Mouse (Mus musculus) CH12.LX (cell line): ENCODE measurements around the gene 4931406P16Rik. TPM values are rescaled to one million over a fixed set of nuclear protein-coding genes. Genes with fewer than 3 reads are reported as not detected.

Experiments used
- DNase-seq: peaks from one replicate; pipeline ENCODE4 v3.0.0-alpha.2; 2013; ENCODE audit errors: extremely low read depth
- H3K27ac ChIP-seq: 2 replicates; pipeline ENCODE4 v1.5.1; 2012; ENCODE audit warnings: low read depth, mild to moderate bottlenecking, control low read depth, moderate library complexity; ENCODE audit not compliant: insufficient read depth
- H3K27me3 ChIP-seq: replicated peaks from 2 replicates; pipeline ENCODE3; 2012; ENCODE audit warnings: inconsistent platforms
- H3K36me3 ChIP-seq, 2 experiments: replicated peaks in 1 of 2; 2 replicates each; pipeline versions ENCODE3 to v1.6.1; 2012; ENCODE audit warnings: inconsistent platforms in 1 of 2, low read length in 1 of 2, mild to moderate bottlenecking in 1 of 2, mixed read lengths in 1 of 2, moderate library complexity in 1 of 2; ENCODE audit not compliant: control insufficient read depth in 1 of 2, insufficient read depth in 1 of 2
- H3K4me1 ChIP-seq, 2 experiments: 2 replicates each; pipeline ENCODE4 v1.6.1; 2012; ENCODE audit warnings: inconsistent platforms in 1 of 2, moderate library complexity in 1 of 2; ENCODE audit not compliant: insufficient read depth in 2 of 2, control insufficient read depth in 1 of 2
- H3K4me2 ChIP-seq: 2 replicates; pipeline ENCODE4 v1.6.1; 2012; ENCODE audit warnings: low read depth, mild to moderate bottlenecking, control low read depth; ENCODE audit not compliant: poor library complexity, insufficient read depth, severe bottlenecking
- H3K4me3 ChIP-seq, 3 experiments: fragments of 150-350 bp in 1 of 3; sonication (generic) in 1 of 3; replicated peaks in 1 of 3; 2 replicates each; pipeline versions ENCODE3 to v1.5.1; 2011 to 2012; ENCODE audit warnings: low read depth in 2 of 3, low read length in 2 of 3, mild to moderate bottlenecking in 2 of 3, moderate library complexity in 2 of 3, control low read depth in 1 of 3, improper control_type of control experiment in 1 of 3, inconsistent platforms in 1 of 3, mixed read lengths in 1 of 3; ENCODE audit not compliant: poor library complexity in 1 of 3
- H3K79me2 ChIP-seq: replicated peaks from 2 replicates; pipeline ENCODE4 v1.6.1; 2012; ENCODE audit warnings: mild to moderate bottlenecking, moderate library complexity; ENCODE audit not compliant: control insufficient read depth, poor library complexity, insufficient read depth, severe bottlenecking; ENCODE audit errors: extremely low read depth
- H3K9ac ChIP-seq: 2 replicates; pipeline ENCODE4 v1.6.1; 2012; ENCODE audit warnings: low read depth, mild to moderate bottlenecking, control low read depth, moderate library complexity; ENCODE audit not compliant: insufficient read depth
- H3K9me3 ChIP-seq: replicated peaks from 2 replicates; pipeline ENCODE3; 2012; ENCODE audit warnings: low read length, inconsistent platforms, mixed read lengths
- CHD1 ChIP-seq: IDR thresholded peaks from 2 replicates; pipeline ENCODE4 v1.6.1; 2012; ENCODE audit warnings: low read depth, low read length, improper control_type of control experiment, inconsistent platforms
- CHD2 ChIP-seq: IDR thresholded peaks from 2 replicates; pipeline ENCODE4 v1.6.1; 2011; ENCODE audit warnings: low read length, improper control_type of control experiment
- CTCF ChIP-seq, 2 experiments: IDR thresholded peaks in 1 of 2; conservative IDR thresholded peaks in 1 of 2; 2 replicates each; pipeline ENCODE4 v1.5.1; 2011 to 2012; ENCODE audit warnings: low read depth in 2 of 2, low read length in 2 of 2, improper control_type of control experiment in 1 of 2, inconsistent platforms in 1 of 2, mild to moderate bottlenecking in 1 of 2, moderate library complexity in 1 of 2
- E2F4 ChIP-seq: IDR thresholded peaks from 2 replicates; pipeline ENCODE4 v1.6.1; 2011; ENCODE audit warnings: low read depth, low read length, improper control_type of control experiment; ENCODE audit not compliant: insufficient replicate concordance
- IRF4 ChIP-seq: IDR thresholded peaks from 2 replicates; pipeline ENCODE4 v1.6.1; 2014; ENCODE audit warnings: low read depth, mild to moderate bottlenecking, inconsistent platforms, low read length, improper control_type of control experiment
- JUN ChIP-seq: IDR thresholded peaks from 2 replicates; pipeline ENCODE4 v1.6.1; 2011; ENCODE audit warnings: low read depth, mild to moderate bottlenecking, low read length, improper control_type of control experiment, moderate library complexity; ENCODE audit not compliant: insufficient read depth
- JUND ChIP-seq: conservative IDR thresholded peaks from 2 replicates; pipeline ENCODE4 v1.6.1; 2011; ENCODE audit warnings: low read depth, low read length, improper control_type of control experiment
- KAT2A ChIP-seq: IDR thresholded peaks from 2 replicates; pipeline ENCODE4 v1.6.1; 2012; ENCODE audit warnings: low read length, improper control_type of control experiment, inconsistent platforms; ENCODE audit not compliant: insufficient replicate concordance
- MAX ChIP-seq: IDR thresholded peaks from 2 replicates; pipeline ENCODE4 v1.6.1; 2011; ENCODE audit warnings: low read length, improper control_type of control experiment
- MEF2A ChIP-seq: IDR thresholded peaks from 2 replicates; pipeline ENCODE4 v1.6.1; 2014; ENCODE audit warnings: low read depth, mild to moderate bottlenecking, inconsistent platforms, low read length, improper control_type of control experiment, borderline replicate concordance
- MXI1 ChIP-seq: IDR thresholded peaks from 2 replicates; pipeline ENCODE4 v1.6.1; 2011; ENCODE audit warnings: mild to moderate bottlenecking, low read depth, low read length, improper control_type of control experiment
- MYC ChIP-seq: IDR thresholded peaks from 2 replicates; pipeline ENCODE4 v1.6.1; 2011; ENCODE audit warnings: low read depth, mild to moderate bottlenecking, improper control_type of control experiment, low read length
- NRF1 ChIP-seq: IDR thresholded peaks from 2 replicates; pipeline ENCODE4 v1.6.1; 2014; ENCODE audit warnings: low read depth, mild to moderate bottlenecking, inconsistent platforms, low read length, improper control_type of control experiment, moderate library complexity
- PAX5 ChIP-seq: IDR thresholded peaks from 2 replicates; pipeline ENCODE4 v1.6.1; 2012; ENCODE audit warnings: low read length, inconsistent platforms, mixed read lengths
- POLR2AphosphoS2 ChIP-seq: IDR thresholded peaks from 2 replicates; pipeline ENCODE4 v1.6.1; 2011; ENCODE audit warnings: low read depth, low read length, improper control_type of control experiment
- RAD21 ChIP-seq: IDR thresholded peaks from 2 replicates; pipeline ENCODE4 v1.6.1; 2011; ENCODE audit warnings: low read depth, mild to moderate bottlenecking, low read length, improper control_type of control experiment, moderate library complexity
- SMC3 ChIP-seq: IDR thresholded peaks from 2 replicates; pipeline ENCODE4 v1.6.1; 2011; ENCODE audit warnings: low read depth, low read length, improper control_type of control experiment
- TBP ChIP-seq: conservative IDR thresholded peaks from 2 replicates; pipeline ENCODE4 v1.6.1; 2011; ENCODE audit warnings: low read depth, low read length, improper control_type of control experiment
- TCF12 ChIP-seq: IDR thresholded peaks from 2 replicates; pipeline ENCODE4 v1.6.1; 2014; ENCODE audit warnings: low read depth, mild to moderate bottlenecking, inconsistent platforms, low read length, improper control_type of control experiment
- USF1 ChIP-seq: IDR thresholded peaks from 2 replicates; pipeline ENCODE4 v1.6.1; 2014; ENCODE audit warnings: low read depth, mild to moderate bottlenecking, inconsistent platforms, low read length, improper control_type of control experiment
- ZMIZ1 ChIP-seq: IDR thresholded peaks from 2 replicates; pipeline ENCODE4 v1.6.1; 2012; ENCODE audit warnings: low read depth, mild to moderate bottlenecking, inconsistent platforms, low read length, improper control_type of control experiment
- ZNF384 ChIP-seq: IDR thresholded peaks from 2 replicates; pipeline ENCODE4 v1.6.1; 2012; ENCODE audit warnings: low read depth, low read length, improper control_type of control experiment, inconsistent platforms
- dilution Hi-C: fragments of 300-500 bp; cut with MboI; formaldehyde crosslinking; loops from 2 replicates; pipeline ENCODE4 v1.14.3; 2020; ENCODE audit warnings: low sequenced_read_pairs; ENCODE audit not compliant: extremely low pct_unique_long_range_greater_than_20kb, extremely low pct_ligation_motif_present
- in situ Hi-C: fragments of 300-500 bp; cut with MboI; formaldehyde crosslinking; loops from 3 replicates; pipeline ENCODE4 v1.14.3; 2019; ENCODE audit warnings: low sequenced_read_pairs, low pct_ligation_motif_present, low pct_unique_long_range_greater_than_20kb, mixed read lengths
- polyA plus RNA-seq: library from polyadenylated mRNA; unstranded; fragments of >175 nt; gene quantifications from 2 replicates; pipeline ENCODE4 v1.2.1, GENCODE M21; 2012; ENCODE audit warnings: low read depth; ENCODE audit not compliant: insufficient read length
- total RNA-seq, 2 experiments: library from RNA; depleted of rRNA; stranded (reverse); fragments of 300-350 nt in 1 of 2; fragments of >200 nt in 1 of 2; gene quantifications; 2 replicates each; pipeline ENCODE4 v1.2.3; 2012 to 2014

Gene 4931406P16Rik
- total and polyA plus RNA-seq, 3 experiments, result 10.0 to 15.6 (median 11.7) TPM

DNA sequence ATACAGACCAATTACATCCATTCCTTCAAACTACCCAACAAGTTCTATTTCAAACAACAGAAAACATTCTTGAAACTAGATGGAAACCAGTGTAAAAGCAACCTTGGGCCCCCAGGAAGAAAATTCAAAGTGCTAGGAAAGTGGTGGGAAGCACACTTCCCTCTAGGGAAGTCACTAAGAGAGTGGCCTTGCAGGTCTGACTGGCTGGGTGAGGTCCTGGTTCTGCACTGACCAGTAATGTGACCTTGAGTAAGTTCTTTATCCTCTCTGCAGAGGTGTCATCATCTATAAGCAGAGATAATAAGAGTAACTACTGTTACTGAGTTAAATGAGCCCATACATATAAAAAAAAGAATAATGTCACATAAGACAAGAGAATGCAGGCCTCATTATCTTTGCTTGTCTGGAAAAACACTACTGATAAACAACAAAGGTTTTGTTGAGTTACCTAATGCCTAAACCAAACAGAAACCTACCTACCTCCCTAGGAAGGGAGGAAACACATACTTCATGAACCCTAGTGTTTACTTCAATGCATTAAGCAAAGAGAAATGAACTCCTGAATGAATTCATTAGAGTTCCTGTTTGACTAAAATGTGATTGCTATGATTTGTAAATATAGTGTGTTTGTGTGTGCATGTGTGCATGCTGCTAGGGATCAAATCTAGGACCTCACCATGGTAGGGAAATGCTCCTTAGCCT, 22.8 kb downstream of the 4931406P16Rik start:
- in situ Hi-C loops, result no loop called here
- H3K27ac ChIP-seq, result no peak overlapping the region

DNA sequence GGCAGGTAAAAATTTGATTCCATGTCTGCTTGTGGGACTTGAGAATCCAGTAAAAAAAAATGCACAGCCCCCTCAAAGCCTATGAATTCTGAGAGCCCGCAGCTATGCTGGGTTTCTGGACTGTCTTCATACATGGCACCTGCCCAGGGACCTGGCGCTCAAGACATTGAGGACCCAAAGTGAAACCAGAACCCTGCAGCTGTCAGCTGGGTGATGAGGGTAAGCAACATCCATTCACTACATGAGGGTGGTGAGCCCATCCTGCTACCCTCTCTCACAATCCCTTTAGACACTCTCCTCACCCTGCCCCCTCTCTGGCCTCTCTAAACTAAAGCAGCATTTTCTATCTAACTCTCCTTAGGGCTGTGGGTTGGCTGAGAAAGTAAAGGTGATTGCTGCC, 35.7 kb downstream of the 4931406P16Rik start:
- Histone ChIP-seq H3K36me3 (peaks cover 0 to 27% of the 10 kb centered on the region in 2 experiments), H3K27me3 (no peaks in the 10 kb centered on the region)
- no peak for DNase-seq
- TF ChIP-seq CHD1, result no peak
- TF ChIP-seq RAD21, result no peak
- no peak for TF ChIP-seq MEF2A
- no peak for TF ChIP-seq NRF1
- no peak for TF ChIP-seq PAX5
- no peak for TF ChIP-seq CHD2
- no peak for TF ChIP-seq E2F4
- TF ChIP-seq JUND, result no peak
- no peak for TF ChIP-seq KAT2A
- no peak for TF ChIP-seq JUN
- TF ChIP-seq CTCF (conservative IDR thresholded peaks at IDR 0.05 in 1 of 2, IDR thresholded peaks at IDR 0.05 in 1 of 2; ENCODE audit: low read depth in 2 of 2, low read length in 2 of 2), result no peak
- no peak for TF ChIP-seq TBP
- no peak for TF ChIP-seq USF1
- no peak for TF ChIP-seq IRF4
- no peak for TF ChIP-seq TCF12
- TF ChIP-seq, all 38 proteins: peak for 0
- Histone ChIP-seq H3K9ac (no peak overlapping the region), H3K4me2 (no peak overlapping the region), H3K4me3 (no peak overlapping the region), H3K27ac (no peak overlapping the region), H3K79me2 (0 out of 2 replicates have a peak, but pooled peaks cover 2% of the 10 kb centered on the region), H3K4me1 (peaks cover 4 to 20% of the 10 kb centered on the region in 2 experiments; a peak in 3 of 4 replicates), H3K9me3 (no peaks in the 10 kb centered on the region)
- dilution Hi-C loops, result no loop called here
- in situ Hi-C loops, result no loop called here

More for the DNA sequence above, 22.8 kb downstream of the 4931406P16Rik start:
- H3K9ac ChIP-seq, result no peak overlapping the region
- peaks cover 2 to 13% of the 10 kb centered on the region in 2 experiments; a peak in 2 of 4 replicates for H3K4me1 ChIP-seq
- H3K27me3 ChIP-seq, result no peaks in the 10 kb centered on the region
- no peak for DNase-seq
- H3K79me2 ChIP-seq, result no peaks in the 10 kb centered on the region; the same call in 1 of the 2 replicates
- TF ChIP-seq MYC, result no peak
- TF ChIP-seq IRF4, result no peak
- TF ChIP-seq E2F4, result no peak
- TF ChIP-seq MAX, result no peak
- TF ChIP-seq RAD21, result no peak
- no peak for TF ChIP-seq MXI1
- no peak for TF ChIP-seq ZNF384
- TF ChIP-seq ZMIZ1, result no peak
- TF ChIP-seq SMC3, result no peak
- TF ChIP-seq POLR2AphosphoS2, result no peak
- no peak for TF ChIP-seq CTCF (conservative IDR thresholded peaks at IDR 0.05 in 1 of 2, IDR thresholded peaks at IDR 0.05 in 1 of 2; ENCODE audit: low read depth in 2 of 2, low read length in 2 of 2)
- no peak overlapping the region for H3K4me2 ChIP-seq
- H3K4me3 ChIP-seq, result no peak overlapping the region
- peaks cover 0 to 8% of the 10 kb centered on the region in 2 experiments for H3K36me3 ChIP-seq
- dilution Hi-C loops, result no loop called here
- no peaks in the 10 kb centered on the region for H3K9me3 ChIP-seq
